Mouse (Mus musculus) testis, postnatal 14 days (tissue): ENCODE data around the gene Cchcr1.
"Not testable (repeated sequence)": the region's sequence is repeated elsewhere in the genome, so short reads cannot be mapped to it uniquely, and the experiment has no call there.

Experiments used
- DNase-seq: peaks from one replicate; pipeline ENCODE4 v3.0.0; 2021; ENCODE audit warnings: low spot score

The Cchcr1 gene

GRCm38 (mm10) chr17:35516652-35517500, at the start of gene Cchcr1, which contains the start of gene Tcf19:
TSS of gene Cchcr1 (plus strand) at chr17:35517100.
TSS of gene Tcf19 (minus strand) at chr17:35516824.
- DNase-seq, result peak; percentile 98

DNA sequence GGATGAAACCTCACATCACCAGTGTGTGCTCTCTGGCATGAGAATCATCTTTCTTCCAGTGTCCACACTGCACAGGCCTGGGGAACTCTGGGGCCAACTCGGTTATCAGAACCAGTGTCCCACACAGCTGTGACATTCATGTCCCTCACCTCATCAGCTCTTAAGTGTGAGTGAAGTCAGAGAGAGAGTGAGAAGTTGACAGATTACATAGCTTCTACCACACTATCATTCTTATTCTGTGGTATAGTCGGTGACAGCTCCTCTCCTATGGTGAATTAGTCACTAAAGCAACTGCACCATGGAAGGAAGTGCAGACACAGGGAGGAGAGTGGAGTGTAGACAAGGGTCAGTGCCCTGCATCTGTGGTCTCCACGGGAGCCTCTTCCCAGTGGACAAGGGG, 48.0 kb upstream of the Cchcr1 start:
- not testable (repeated sequence) for DNase-seq

DNA sequence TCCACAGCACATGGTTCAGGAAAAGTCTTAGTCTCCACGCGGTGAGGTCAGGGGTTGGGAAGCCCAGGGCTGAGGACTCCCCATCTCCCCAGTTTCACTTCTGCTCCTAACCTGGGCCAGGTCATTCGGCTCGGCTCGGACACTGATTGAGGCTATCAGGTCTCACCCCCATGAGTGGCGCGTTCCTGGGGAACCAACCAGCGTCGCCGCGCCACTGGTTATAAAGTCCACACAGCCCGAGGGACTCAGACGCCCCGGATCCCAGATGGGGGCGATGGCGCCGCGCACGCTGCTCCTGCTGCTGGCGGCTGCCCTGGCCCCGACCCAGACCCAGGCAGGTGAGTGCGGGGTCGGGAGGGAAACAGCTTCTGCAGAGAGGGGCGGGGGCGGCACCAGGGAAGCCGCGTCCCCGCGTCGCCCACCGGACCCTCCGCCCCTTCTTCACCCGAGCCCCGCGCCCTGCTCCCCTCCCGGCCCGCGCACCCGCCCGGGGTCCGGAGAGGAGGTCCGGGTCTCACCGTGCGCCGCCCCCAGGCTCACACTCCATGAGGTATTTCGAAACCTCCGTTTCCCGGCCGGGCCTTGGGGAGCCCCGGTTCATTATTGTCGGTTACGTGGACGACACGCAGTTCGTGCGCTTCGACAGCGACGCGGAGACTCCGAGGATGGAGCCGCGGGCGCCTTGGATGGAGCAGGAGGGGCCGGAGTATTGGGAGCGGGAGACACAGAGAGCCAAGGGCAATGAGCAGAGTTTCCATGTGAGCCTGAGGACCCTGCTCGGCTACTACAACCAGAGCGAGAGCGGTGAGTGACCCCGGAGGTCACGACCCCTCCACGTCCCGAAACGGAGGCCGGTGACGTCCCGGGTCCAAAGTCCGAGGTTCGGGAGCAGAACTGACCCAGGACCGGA, 46.8 kb upstream of the Cchcr1 start, which contains the start of gene H2-Q10:
Gene H2-Q10, plus strand, starts transcription at position 248 of the 910 bp plus-strand sequence.
- no peak for DNase-seq

DNA sequence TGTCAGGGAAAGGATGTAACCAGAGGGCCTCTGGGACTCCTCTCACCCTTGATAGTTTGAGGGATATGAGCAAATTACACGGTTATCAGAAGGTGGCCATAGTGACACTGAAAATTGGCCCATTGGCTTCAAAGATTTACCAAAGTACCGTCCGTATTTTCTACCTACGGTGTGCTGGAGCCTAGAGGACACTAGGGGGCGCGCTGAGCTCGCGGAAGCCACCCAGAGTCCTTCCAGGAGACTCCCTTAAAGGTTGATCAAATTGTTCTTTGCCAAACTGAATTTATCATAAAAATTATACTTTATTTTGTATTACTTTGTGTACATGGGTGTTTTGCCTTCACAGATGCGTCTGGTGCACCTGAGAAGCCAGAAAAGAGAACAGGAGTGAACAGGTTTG, 32.8 kb upstream of the Cchcr1 start:
- DNase-seq, result peak; percentile 50

DNA sequence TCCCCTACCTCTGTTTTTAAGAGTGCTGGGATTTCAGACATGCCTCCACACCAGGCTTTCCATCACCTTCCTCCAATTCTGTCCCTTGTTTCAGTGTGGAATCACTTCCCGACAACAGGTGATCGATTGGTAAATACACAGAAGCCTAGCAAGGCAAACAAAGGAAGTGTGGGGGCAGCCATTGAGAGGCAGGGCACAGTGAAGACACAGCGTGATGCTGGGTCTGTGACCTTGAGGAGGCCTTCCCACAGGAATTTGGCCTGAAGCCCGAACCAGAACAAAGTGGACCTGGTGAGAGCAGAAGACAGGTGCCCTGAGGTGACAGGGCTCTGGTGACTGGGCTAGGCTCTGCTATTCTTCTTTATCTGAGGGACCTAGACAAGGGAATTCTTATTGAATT, 31.2 kb upstream of the Cchcr1 start:
- DNase-seq, result peak; percentile 48

DNA sequence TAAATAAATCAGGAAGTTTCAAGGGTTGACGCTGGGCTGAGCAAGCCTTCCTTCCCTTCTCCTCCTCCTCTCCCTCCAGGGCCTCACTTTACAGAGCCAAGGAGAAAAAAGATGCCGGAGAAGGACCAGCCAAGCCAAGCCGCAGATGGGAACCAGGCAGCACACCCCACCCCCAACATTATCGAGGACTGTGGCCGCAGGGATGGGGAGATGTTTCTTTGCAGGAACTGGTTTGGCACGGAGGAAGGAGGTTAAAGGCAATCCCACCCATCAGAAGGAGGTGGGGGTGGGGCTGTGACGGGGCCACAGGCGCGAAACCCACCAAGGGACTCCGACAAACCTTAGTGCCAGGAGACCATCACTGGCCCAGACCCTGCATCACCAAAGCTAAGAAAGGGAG, 30.2 kb upstream of the Cchcr1 start:
- no peak for DNase-seq

- no peak for DNase-seq
Measured at GRCm38 (mm10) chr17:35488041-35488440, 28.9 kb upstream of the Cchcr1 start.

DNA sequence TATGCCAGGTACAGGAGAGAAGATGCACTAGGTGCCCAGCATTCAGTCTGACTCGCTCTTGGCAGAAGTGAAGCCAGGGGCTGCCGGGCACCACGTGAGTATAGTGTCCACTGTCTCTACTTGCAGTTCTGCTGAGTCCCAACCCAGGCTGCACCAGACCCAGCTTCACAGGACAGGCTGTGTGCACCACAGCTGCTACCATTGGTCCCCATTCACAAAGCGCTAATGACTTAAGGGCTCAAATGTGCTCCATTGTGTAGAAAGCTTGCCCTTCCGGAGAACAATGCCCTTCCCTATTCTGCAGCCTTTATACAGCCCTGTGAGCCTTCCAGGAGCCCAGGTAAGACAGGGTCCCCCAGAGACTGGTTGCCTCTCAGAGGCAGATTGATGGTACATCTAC, 26.6 kb upstream of the Cchcr1 start:
- DNase-seq, result no peak

GRCm38 (mm10) chr17:35497124-35497523, 19.8 kb upstream of the Cchcr1 start:
- DNase-seq, result no peak

DNA sequence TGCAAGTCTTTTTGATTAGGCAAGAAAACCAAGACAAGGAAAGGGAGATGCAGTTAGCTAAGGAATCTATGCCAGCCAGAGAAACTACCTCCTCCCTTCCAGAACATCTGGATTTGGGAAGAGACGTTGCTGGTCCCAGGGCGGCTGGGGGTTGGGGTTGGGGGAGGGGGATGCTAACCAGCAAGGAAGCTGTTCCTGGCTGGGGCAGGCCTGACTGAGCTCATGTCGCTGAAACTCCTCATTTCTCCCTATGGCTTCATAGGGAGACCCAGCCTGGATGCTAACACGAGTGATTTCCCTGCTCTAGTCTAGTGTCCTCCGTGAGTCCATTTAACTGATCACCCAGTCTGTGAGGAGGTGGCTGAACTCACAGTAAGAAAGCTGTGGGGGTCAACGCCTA, 14.7 kb upstream of the Cchcr1 start:
- DNase-seq, result no peak

DNA sequence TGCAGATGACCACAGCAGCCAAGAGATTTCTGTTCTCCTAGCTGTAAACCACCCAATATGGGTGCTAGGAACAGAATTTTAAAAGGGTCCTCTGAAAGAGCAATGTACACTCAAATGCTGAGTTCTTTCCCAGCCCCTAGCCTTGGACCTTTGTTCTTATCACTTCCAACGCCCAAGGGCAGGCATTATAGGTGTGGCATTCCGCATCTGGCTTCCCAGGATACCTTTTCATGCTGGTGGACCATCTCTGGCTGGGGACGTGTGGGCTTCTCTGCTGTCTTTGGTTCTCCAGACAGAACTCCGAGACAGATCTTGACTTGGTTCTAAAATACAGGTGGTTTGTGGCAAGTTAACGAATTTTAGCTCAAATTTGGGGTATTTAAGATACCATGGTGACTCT, 14.1 kb upstream of the Cchcr1 start:
- DNase-seq, result no peak

- no peak for DNase-seq
Measured at GRCm38 (mm10) chr17:35503849-35504248, 13.1 kb upstream of the Cchcr1 start.

- DNase-seq, result no peak
Measured at GRCm38 (mm10) chr17:35504628-35505481, 12.0 kb upstream of the Cchcr1 start.

DNA sequence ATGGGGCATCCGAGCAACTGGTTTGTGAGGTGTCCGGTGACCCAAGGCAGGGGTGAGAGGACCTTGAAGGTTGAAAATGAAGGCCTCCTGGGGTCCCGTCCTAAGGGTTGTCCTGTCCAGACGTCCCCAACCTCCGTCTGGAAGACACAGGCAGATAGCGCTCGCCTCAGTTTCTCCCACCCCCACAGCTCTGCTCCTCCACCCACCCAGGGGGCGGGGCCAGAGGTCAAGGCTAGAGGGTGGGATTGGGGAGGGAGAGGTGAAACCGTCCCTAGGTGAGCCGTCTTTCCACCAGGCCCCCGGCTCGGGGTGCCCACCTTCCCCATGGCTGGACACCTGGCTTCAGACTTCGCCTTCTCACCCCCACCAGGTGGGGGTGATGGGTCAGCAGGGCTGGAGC, 11.1 kb upstream of the Cchcr1 start, which contains the start of gene Pou5f1:
Gene Pou5f1, plus strand, starts transcription at position 243 of the 400 bp plus-strand sequence.
- DNase-seq, result no peak

DNA sequence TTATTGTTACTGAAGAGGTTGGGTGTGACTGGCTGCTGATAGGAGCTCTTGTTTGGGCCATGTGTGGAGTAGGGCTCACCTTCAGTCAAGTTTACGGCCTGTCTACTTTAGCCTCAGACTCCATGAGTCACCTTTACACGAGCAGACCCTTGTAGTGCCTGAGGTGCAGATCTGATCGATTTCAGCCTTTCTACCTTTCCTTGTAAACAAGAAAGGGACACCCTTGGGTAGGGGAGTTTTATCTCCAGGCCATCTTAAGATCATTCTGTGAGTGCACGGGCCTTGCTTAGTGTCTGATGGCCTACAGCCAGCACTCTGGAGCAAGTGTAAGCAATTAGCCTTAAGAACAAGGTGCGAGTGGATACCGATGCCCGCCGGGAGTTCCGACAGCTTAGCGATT, 10.0 kb upstream of the Cchcr1 start:
- DNase-seq, result no peak

- no peak for DNase-seq
Measured at GRCm38 (mm10) chr17:35507556-35508260, 9.2 kb upstream of the Cchcr1 start.

DNA sequence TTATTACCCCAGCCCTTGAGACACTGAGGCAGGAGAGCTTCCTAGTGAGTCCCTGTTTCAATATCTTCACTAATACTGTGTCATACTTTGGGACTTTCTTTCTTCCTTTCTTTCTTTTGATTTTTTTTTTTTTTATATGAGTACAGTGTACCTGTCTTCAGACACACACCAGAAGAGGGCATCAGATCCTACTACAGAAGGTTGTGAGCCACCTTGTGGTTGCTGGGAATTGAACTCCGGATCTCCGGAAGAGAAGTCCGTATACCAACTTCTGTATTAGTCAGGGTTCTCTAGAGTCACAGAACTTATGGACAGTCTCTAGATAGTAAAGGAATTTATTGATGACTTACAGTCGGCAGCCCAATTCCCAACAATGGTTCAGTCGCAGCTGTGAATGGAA, 8.6 kb upstream of the Cchcr1 start:
- DNase-seq, result not testable (repeated sequence)

DNA sequence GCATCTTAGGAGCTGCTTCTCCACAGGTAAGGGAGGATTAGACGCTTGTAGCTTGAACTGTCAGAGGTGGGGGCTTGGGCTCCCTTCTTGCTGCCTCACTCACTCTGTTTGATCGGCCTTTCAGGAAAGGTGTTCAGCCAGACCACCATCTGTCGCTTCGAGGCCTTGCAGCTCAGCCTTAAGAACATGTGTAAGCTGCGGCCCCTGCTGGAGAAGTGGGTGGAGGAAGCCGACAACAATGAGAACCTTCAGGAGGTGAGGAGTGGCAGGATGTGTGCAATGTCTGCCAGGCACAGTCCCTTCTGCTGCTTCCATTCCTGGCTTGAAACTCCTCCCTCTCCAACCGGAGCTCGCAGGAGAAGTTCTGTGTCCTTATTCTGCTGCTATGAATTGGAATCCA, 7.6 kb upstream of the Cchcr1 start:
- no peak for DNase-seq

GRCm38 (mm10) chr17:35512916-35513626, 3.8 kb upstream of the Cchcr1 start:
- no peak for DNase-seq

- DNase-seq, result peak; percentile 56
Measured at GRCm38 (mm10) chr17:35513886-35514285, 3.0 kb upstream of the Cchcr1 start.
